Mouse (Mus musculus): Measurements from ENCODE around the gene Gm436. TPM values are rescaled to one million over a fixed set of nuclear protein-coding genes. Genes with fewer than 3 reads are reported as not detected.

Gene Gm436
- not detected for total RNA-seq (2022)

DNA sequence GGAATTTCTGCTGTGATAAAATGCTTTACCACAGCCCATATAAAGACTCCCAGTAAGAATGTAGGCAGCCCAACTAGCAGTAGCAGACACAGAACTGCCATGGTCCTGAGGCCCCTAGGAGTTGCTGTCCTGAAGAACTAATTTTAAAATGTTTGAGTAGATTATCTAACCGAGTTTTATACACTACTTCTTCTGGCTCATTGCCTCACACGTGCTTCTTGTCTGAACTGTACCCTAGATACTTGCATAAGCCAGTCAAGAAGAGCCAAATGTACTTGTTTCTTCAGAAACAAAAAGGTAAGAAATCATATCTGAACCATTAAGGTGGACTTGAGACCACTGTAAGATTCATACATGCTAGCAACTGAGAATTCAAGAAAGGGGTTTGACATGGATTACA, at the start of gene Gm436:
Gm436 (minus strand) TSS at position 101 of the 400 bp plus-strand sequence.
- DNase-seq (ENCODE audit: low spot score in 2 of 2): no peak

DNA sequence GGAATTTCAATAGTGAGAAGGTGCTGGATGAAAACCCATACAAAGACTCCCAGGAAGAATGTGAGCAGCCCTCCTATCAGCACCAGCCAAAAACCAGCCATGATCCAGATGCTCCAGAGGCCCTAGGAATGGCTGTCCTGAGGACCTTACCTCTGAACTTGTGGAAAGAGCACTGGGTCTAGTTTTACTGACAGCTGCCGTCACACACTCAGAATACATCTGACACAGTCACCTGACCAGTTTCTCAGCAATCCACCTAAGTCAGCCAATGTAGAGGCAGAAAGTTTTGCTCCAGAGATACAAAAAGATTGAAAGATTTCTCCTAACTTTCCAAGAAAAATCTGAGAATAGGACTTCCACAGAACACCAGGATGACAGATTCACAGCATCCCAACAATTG, 35.1 kb upstream of the Gm436 start, which contains the start of gene Gm13178:
Gm13178 (minus strand) TSS at position 101 of the 400 bp plus-strand sequence.
- DNase-seq (ENCODE audit: low spot score in 2 of 2): no peak

DNA sequence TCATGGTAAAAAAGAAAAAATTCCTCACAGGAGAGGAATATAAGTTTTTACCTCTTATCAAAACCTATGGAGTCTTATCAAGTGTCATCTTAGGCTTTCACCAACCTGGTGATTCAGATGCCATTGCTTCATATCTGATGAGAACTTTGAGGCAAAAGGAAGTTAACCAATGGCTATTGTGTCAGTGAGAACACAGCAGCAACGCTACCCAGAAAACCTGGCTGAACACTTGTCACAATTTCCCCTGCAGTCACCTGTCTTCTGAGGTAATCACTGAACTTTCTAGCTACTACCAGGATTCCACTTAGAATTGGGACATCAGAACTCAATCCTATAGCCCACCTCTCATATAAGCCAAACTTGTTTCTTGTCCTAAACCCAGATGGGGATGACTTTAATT, 33.5 kb upstream of the Gm436 start:
- DNase-seq (ENCODE audit: low spot score in 2 of 2): no peak

DNA sequence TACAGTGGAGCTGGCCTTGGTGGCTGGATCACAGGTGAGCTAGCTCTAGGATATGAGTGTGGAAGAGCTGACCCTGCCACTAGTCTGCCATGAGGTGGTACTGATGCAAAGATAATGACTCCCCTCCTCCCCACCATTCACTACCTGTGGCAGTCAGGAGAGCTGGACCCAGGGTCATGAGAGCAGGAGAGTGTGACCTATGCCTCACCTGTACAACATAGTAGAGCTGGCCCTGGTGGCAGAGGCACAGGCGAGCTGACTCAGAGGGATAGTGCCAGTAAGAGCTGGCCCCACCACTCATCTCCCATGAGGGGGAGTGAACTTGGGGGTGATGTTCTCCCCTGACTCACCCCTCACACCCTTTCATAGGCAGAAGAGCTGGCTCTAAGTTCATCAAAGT, 32.1 kb upstream of the Gm436 start:
- no peak for DNase-seq (ENCODE audit: low spot score in 2 of 2)

DNA sequence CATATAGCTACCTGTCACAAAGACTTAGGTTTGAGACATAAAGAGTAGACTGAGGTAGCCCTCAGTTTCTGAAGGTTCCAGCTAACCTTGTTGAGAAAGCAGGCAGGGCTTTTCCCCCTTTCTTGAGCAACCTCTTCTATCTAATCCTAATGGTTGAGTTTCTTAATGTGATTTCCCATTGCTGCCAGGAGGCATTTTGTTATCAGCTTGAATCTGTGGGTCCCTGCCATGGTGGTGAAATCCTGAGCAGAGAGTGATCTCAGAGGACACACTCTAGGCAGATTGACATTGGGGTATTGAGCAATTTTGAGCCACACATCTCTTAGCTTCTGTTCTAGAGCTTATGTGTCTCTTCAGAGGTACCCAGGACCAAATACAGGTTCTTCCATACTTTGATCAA, 47.9 kb downstream of the Gm436 start:
- DNase-seq (ENCODE audit: low spot score in 2 of 2): no peak

Other genes starting within 250 kb of the Gm436 start
- gene 1700012P22Rik, start 247.6 kb downstream of the Gm436 start, total RNA-seq (2022): not detected
- gene Gm9944, start 233.1 kb downstream of the Gm436 start, total RNA-seq (2022): not detected
- gene Aadacl3, start 222.6 kb downstream of the Gm436 start, total RNA-seq (2022): not detected
- not detected for gene 9430007A20Rik, start 166.5 kb downstream of the Gm436 start, total RNA-seq (2022)
- not detected for gene Gm13124, start 121.2 kb downstream of the Gm436 start, total RNA-seq (2022)
- not detected for gene Aadacl4, start 72.7 kb downstream of the Gm436 start, total RNA-seq (2022)
- gene Gm13178, start 35.0 kb upstream of the Gm436 start, total RNA-seq (2022): under 1 TPM in 1 of 4 experiments, not detected in 3; 0.39 TPM
- gene Gm438, start 100.2 kb upstream of the Gm436 start, total RNA-seq (2022): under 1 TPM in 1 of 4 experiments, not detected in 3; 0.23 TPM
- gene Dhrs3, start 206.5 kb upstream of the Gm436 start, total RNA-seq (2022): 10 to 100 TPM; 28.7 to 41.1 (median 35.0) TPM